Mouse (Mus musculus) MEL (cell line): ENCODE measurements around the gene Ghitm. TPM values are rescaled to one million over a fixed set of nuclear protein-coding genes. Genes with fewer than 3 reads are reported as not detected.
A peak's percentile ranks its signal among the peaks of the same experiment; 100 is the strongest.

Source experiments
- DNase-seq: peaks from one replicate; pipeline ENCODE4 v3.0.0; 2011; ENCODE audit warnings: low read depth, low spot score
- H3K27ac ChIP-seq: 2 replicates; pipeline ENCODE4 v1.5.1; 2012; ENCODE audit warnings: low read depth, mild to moderate bottlenecking, control low read depth, low read length, moderate library complexity; ENCODE audit not compliant: control insufficient read depth
- H3K27me3 ChIP-seq, 2 experiments: fragments of 150-350 bp in 1 of 2; sonication (generic) in 1 of 2; 2 replicates each; pipeline ENCODE4 v1.6.1; 2012; ENCODE audit warnings: low read length in 2 of 2, mild to moderate bottlenecking in 2 of 2, improper control_type of control experiment in 1 of 2, moderate library complexity in 1 of 2; ENCODE audit not compliant: insufficient read depth in 2 of 2, control insufficient read depth in 1 of 2
- H3K36me3 ChIP-seq, 2 experiments: 2 replicates each; pipeline ENCODE4 v1.6.1; 2012 to 2014; ENCODE audit warnings: low read length in 2 of 2, improper control_type of control experiment in 1 of 2, inconsistent platforms in 1 of 2, mild to moderate bottlenecking in 1 of 2; ENCODE audit not compliant: insufficient read depth in 2 of 2, control insufficient read depth in 1 of 2
- H3K4me1 ChIP-seq, 2 experiments: fragments of 150-350 bp in 1 of 2; sonication (generic) in 1 of 2; 2 replicates each; pipeline ENCODE4 v1.6.1; 2012; ENCODE audit warnings: low read length in 2 of 2, improper control_type of control experiment in 1 of 2, mild to moderate bottlenecking in 1 of 2; ENCODE audit not compliant: insufficient read depth in 2 of 2, control insufficient read depth in 1 of 2
- H3K4me3 ChIP-seq, 2 experiments: fragments of 150-350 bp in 1 of 2; sonication (generic) in 1 of 2; 2 replicates each; pipeline ENCODE4 v1.5.1; 2012; ENCODE audit warnings: low read depth in 2 of 2, low read length in 2 of 2, mild to moderate bottlenecking in 2 of 2, moderate library complexity in 2 of 2, control low read depth in 1 of 2, improper control_type of control experiment in 1 of 2; ENCODE audit not compliant: control insufficient read depth in 1 of 2, insufficient read depth in 1 of 2
- H3K79me2 ChIP-seq: 2 replicates; pipeline ENCODE4 v1.6.1; 2012; ENCODE audit warnings: mild to moderate bottlenecking, low read length, moderate library complexity; ENCODE audit not compliant: control insufficient read depth, poor library complexity, insufficient read depth
- H3K9ac ChIP-seq: 2 replicates; pipeline ENCODE4 v1.6.1; 2012; ENCODE audit warnings: low read depth, mild to moderate bottlenecking, control low read depth, low read length, moderate library complexity; ENCODE audit not compliant: control insufficient read depth, poor library complexity, severe bottlenecking
- H3K9me3 ChIP-seq: fragments of 150-350 bp; sonication (generic); replicated peaks from 2 replicates; pipeline ENCODE4 v1.6.1; 2012; ENCODE audit warnings: mild to moderate bottlenecking, low read length, improper control_type of control experiment, moderate library complexity; ENCODE audit not compliant: insufficient read depth
- CHD1 ChIP-seq: IDR thresholded peaks from 2 replicates; pipeline ENCODE4 v1.6.1; 2012; ENCODE audit warnings: low read depth, mild to moderate bottlenecking, inconsistent platforms, low read length, improper control_type of control experiment
- CHD2 ChIP-seq: IDR thresholded peaks from 2 replicates; pipeline ENCODE4 v1.6.1; 2011; ENCODE audit warnings: low read length, improper control_type of control experiment
- ELF1 ChIP-seq: IDR thresholded peaks from 2 replicates; pipeline ENCODE4 v1.6.1; 2014; ENCODE audit warnings: low read depth, mild to moderate bottlenecking, inconsistent platforms, low read length, improper control_type of control experiment, moderate library complexity
- EP300 ChIP-seq, 2 experiments: IDR thresholded peaks; 2 replicates each; pipeline ENCODE4 v1.6.1; 2011; ENCODE audit warnings: improper control_type of control experiment in 2 of 2, low read length in 2 of 2, low read depth in 1 of 2, mild to moderate bottlenecking in 1 of 2
- ETS1 ChIP-seq: IDR thresholded peaks from 2 replicates; pipeline ENCODE4 v1.6.1; 2012; ENCODE audit warnings: low read depth, mild to moderate bottlenecking, inconsistent platforms, low read length, improper control_type of control experiment, moderate library complexity
- GABPA ChIP-seq: IDR thresholded peaks from 2 replicates; pipeline ENCODE4 v1.6.1; 2012; ENCODE audit warnings: low read depth, mild to moderate bottlenecking, inconsistent platforms, low read length, improper control_type of control experiment, moderate library complexity
- HCFC1 ChIP-seq: IDR thresholded peaks from 2 replicates; pipeline ENCODE4 v1.6.1; 2012; ENCODE audit warnings: low read depth, mild to moderate bottlenecking, inconsistent platforms, low read length, improper control_type of control experiment, moderate library complexity
- JUND ChIP-seq: IDR thresholded peaks from 2 replicates; pipeline ENCODE4 v1.6.1; 2011; ENCODE audit warnings: low read depth, mild to moderate bottlenecking, improper control_type of control experiment, low read length
- KAT2A ChIP-seq: conservative IDR thresholded peaks from 2 replicates; pipeline ENCODE4 v1.6.1; 2012; ENCODE audit warnings: low read depth, low read length, improper control_type of control experiment, inconsistent platforms
- MAFK ChIP-seq: IDR thresholded peaks from 2 replicates; pipeline ENCODE4 v1.6.1; 2011; ENCODE audit warnings: low read depth, mild to moderate bottlenecking, low read length, improper control_type of control experiment, borderline replicate concordance
- MAX ChIP-seq: IDR thresholded peaks from 2 replicates; pipeline ENCODE4 v1.6.1; 2011; ENCODE audit warnings: low read length, improper control_type of control experiment
- MAZ ChIP-seq: IDR thresholded peaks from 2 replicates; pipeline ENCODE4 v1.6.1; 2012; ENCODE audit warnings: low read depth, mild to moderate bottlenecking, inconsistent platforms, low read length, improper control_type of control experiment
- MXI1 ChIP-seq: IDR thresholded peaks from 2 replicates; pipeline ENCODE4 v1.6.1; 2011; ENCODE audit warnings: mild to moderate bottlenecking, low read depth, low read length, improper control_type of control experiment
- MYB ChIP-seq: IDR thresholded peaks from 2 replicates; pipeline ENCODE4 v1.6.1; 2011; ENCODE audit warnings: mild to moderate bottlenecking, low read depth, low read length, improper control_type of control experiment
- MYC ChIP-seq: IDR thresholded peaks from 2 replicates; pipeline ENCODE4 v1.6.1; 2011; ENCODE audit warnings: low read depth, mild to moderate bottlenecking, low read length, improper control_type of control experiment, moderate library complexity
- NRF1 ChIP-seq: IDR thresholded peaks from 2 replicates; pipeline ENCODE4 v1.6.1; 2014; ENCODE audit warnings: low read depth, mild to moderate bottlenecking, inconsistent platforms, low read length, improper control_type of control experiment, moderate library complexity; ENCODE audit not compliant: poor library complexity, insufficient read depth, severe bottlenecking
- POLR2A ChIP-seq, 2 experiments: IDR thresholded peaks; 2 replicates each; pipeline ENCODE4 v1.6.1; 2011 to 2012; ENCODE audit warnings: low read length in 2 of 2, mild to moderate bottlenecking in 2 of 2, control low read depth in 1 of 2, improper control_type of control experiment in 1 of 2, low read depth in 1 of 2, moderate library complexity in 1 of 2; ENCODE audit not compliant: control insufficient read depth in 1 of 2, insufficient read depth in 1 of 2, poor library complexity in 1 of 2
- POLR2AphosphoS2 ChIP-seq: IDR thresholded peaks from 2 replicates; pipeline ENCODE4 v1.6.1; 2011; ENCODE audit warnings: low read length, improper control_type of control experiment
- POLR2AphosphoS5 ChIP-seq: IDR thresholded peaks from 2 replicates; pipeline ENCODE4 v1.6.1; 2012; ENCODE audit warnings: low read depth, borderline replicate concordance, mild to moderate bottlenecking, inconsistent platforms, low read length, moderate library complexity, mixed read lengths
- RCOR1 ChIP-seq: IDR thresholded peaks from 2 replicates; pipeline ENCODE4 v1.6.1; 2012; ENCODE audit warnings: low read depth, mild to moderate bottlenecking, inconsistent platforms, low read length, improper control_type of control experiment
- SMC3 ChIP-seq: IDR thresholded peaks from 2 replicates; pipeline ENCODE4 v1.6.1; 2011; ENCODE audit warnings: low read depth, low read length, improper control_type of control experiment
- TAL1 ChIP-seq: IDR thresholded peaks from 2 replicates; pipeline ENCODE4 v1.6.1; 2012; ENCODE audit warnings: mild to moderate bottlenecking, inconsistent platforms, low read length, moderate library complexity, mixed read lengths
- TBP ChIP-seq: IDR thresholded peaks from 2 replicates; pipeline ENCODE4 v1.8.0; 2011; ENCODE audit warnings: low read depth, low read length, improper control_type of control experiment
- TCF12 ChIP-seq: IDR thresholded peaks from 2 replicates; pipeline ENCODE4 v1.6.1; 2014; ENCODE audit warnings: low read depth, mild to moderate bottlenecking, inconsistent platforms, low read length, improper control_type of control experiment, moderate library complexity
- UBTF ChIP-seq: IDR thresholded peaks from 2 replicates; pipeline ENCODE4 v1.6.1; 2012; ENCODE audit warnings: low read depth, mild to moderate bottlenecking, inconsistent platforms, low read length, improper control_type of control experiment, moderate library complexity, borderline replicate concordance; ENCODE audit not compliant: insufficient read depth
- USF1 ChIP-seq: IDR thresholded peaks from 2 replicates; pipeline ENCODE4 v1.6.1; 2014; ENCODE audit warnings: low read depth, mild to moderate bottlenecking, inconsistent platforms, low read length, improper control_type of control experiment, moderate library complexity
- ZC3H11A ChIP-seq: IDR thresholded peaks from 2 replicates; pipeline ENCODE4 v1.6.1; 2012; ENCODE audit warnings: low read depth, mild to moderate bottlenecking, inconsistent platforms, low read length, improper control_type of control experiment
- ZKSCAN1 ChIP-seq: IDR thresholded peaks from 2 replicates; pipeline ENCODE4 v1.6.1; 2012; ENCODE audit warnings: low read depth, mild to moderate bottlenecking, inconsistent platforms, low read length, improper control_type of control experiment, moderate library complexity
- ZMIZ1 ChIP-seq: IDR thresholded peaks from 2 replicates; pipeline ENCODE4 v1.6.1; 2012; ENCODE audit warnings: low read depth, mild to moderate bottlenecking, inconsistent platforms, low read length, improper control_type of control experiment, moderate library complexity
- ZNF384 ChIP-seq: IDR thresholded peaks from 2 replicates; pipeline ENCODE4 v1.6.1; 2012; ENCODE audit warnings: low read depth, mild to moderate bottlenecking, inconsistent platforms, low read length, improper control_type of control experiment
- polyA plus RNA-seq, 2 experiments: library from polyadenylated mRNA; stranded (reverse) in 1 of 2; unstranded in 1 of 2; fragments of >175 nt in 1 of 2; fragments of >200 nt in 1 of 2; gene quantifications; 2 replicates each; pipeline versions ENCODE4 v1.2.1 to v1.2.4; 2012; ENCODE audit warnings: low replicate concordance in 2 of 2, low read depth in 1 of 2; ENCODE audit not compliant: insufficient read length in 2 of 2, insufficient read depth in 1 of 2, missing spikeins in 1 of 2
- total RNA-seq: library from RNA; depleted of rRNA; stranded (reverse); fragments of 300-350 nt; gene quantifications from 2 replicates; pipeline ENCODE4 v1.2.3, GENCODE M21; 2012

Gene Ghitm
- total and polyA plus RNA-seq, 3 experiments = 108 to 279 (median 138) TPM

GRCm38 (mm10) chr14:37165266-37165926, 30.3 kb upstream of the Ghitm start (continued):
- TF ChIP-seq POLR2A (IDR thresholded peaks at IDR 0.05; ENCODE audit: control insufficient read depth in 1 of 2, insufficient read depth in 1 of 2, low read depth in 1 of 2, low read length in 2 of 2, poor library complexity in 1 of 2) (no peak), TAL1 (no peak), MXI1 (peak; percentile 82), HCFC1 (peak; percentile 59; the same call in 1 of the 2 replicates), CHD2 (no peak), ZMIZ1 (no peak), RCOR1 (no peak), MYC (peak; percentile 57; the same call in 1 of the 2 replicates), TBP (no peak), ZKSCAN1 (no peak), POLR2AphosphoS2 (no peak), MAX (peak; percentile 41; the same call in 1 of the 2 replicates), ZNF384 (peak; percentile 54), ZC3H11A (peak; percentile 37), MYB (0 out of 2 replicates have a peak, but pooled peaks have one; percentile 23), SMC3 (peak; percentile 43), CHD1 (0 out of 2 replicates have a peak, but pooled peaks have one; percentile 36), KAT2A (0 out of 2 replicates have a peak, but pooled peaks have one; percentile 25), UBTF (no peak), JUND (peak; percentile 52; the same call in 1 of the 2 replicates), ETS1 (peak; percentile 94)

- H3K9me3 ChIP-seq = no peaks in the 10 kb centered on the region
- H3K9ac ChIP-seq = peak overlapping the region; percentile 12; the same call in 1 of the 2 replicates
- peaks cover 0 to 19% of the 10 kb centered on the region in 2 experiments; a peak in 2 of 4 replicates for H3K36me3 ChIP-seq
- H3K79me2 ChIP-seq = no peaks in the 10 kb centered on the region
- peak; percentile 69 for DNase-seq
- peak overlapping the region; percentile 34 for H3K27ac ChIP-seq
- H3K4me1 ChIP-seq = peaks cover 10 to 15% of the 10 kb centered on the region in 2 experiments
- H3K27me3 ChIP-seq = no peaks in the 10 kb centered on the region
- peak overlapping the region in 1 of 2 experiments; percentile 21; a peak in 1 of 4 replicates for H3K4me3 ChIP-seq
- TF ChIP-seq ZKSCAN1 (no peak), CHD2 (no peak), POLR2AphosphoS2 (no peak), UBTF (no peak), GABPA (no peak), MYB (no peak), TCF12 (peak; percentile 44; the same call in 1 of the 2 replicates), TBP (no peak), JUND (no peak), SMC3 (no peak), MAZ (no peak), HCFC1 (no peak), RCOR1 (peak; percentile 15; the same call in 1 of the 2 replicates), ZMIZ1 (no peak), EP300 (IDR thresholded peaks at IDR 0.05; ENCODE audit: low read depth in 1 of 2, low read length in 2 of 2) (peak; percentile 45 to 46; a peak in 1 of 4 replicates), ETS1 (peak; percentile 76), ELF1 (no peak), MAFK (no peak), POLR2AphosphoS5 (no peak), ZNF384 (no peak), NRF1 (no peak), ZC3H11A (no peak), USF1 (no peak), MXI1 (no peak)
Observed at GRCm38 (mm10) chr14:37164392-37165032, 29.4 kb upstream of the Ghitm start.
